Mouse (Mus musculus) CH12F3 (cell line): ENCODE results near the gene Apol6.

Experiments used
- in situ Hi-C: fragments of 300-500 bp; cut with MboI; formaldehyde crosslinking; loops from 2 replicates; pipeline ENCODE4 v1.14.3; 2020; ENCODE audit warnings: low sequenced_read_pairs

The Apol6 gene

GRCm38 (mm10) chr15:77068439-77068861 lies 23.9 kb downstream of the Apol6 start:
- in situ Hi-C loops = no loop called here

- in situ Hi-C loops = no loop called here
Measured at GRCm38 (mm10) chr15:77069019-77069418, 24.5 kb downstream of the Apol6 start.

- in situ Hi-C loops = no loop called here
Measured at GRCm38 (mm10) chr15:77070745-77071268, 26.3 kb downstream of the Apol6 start.

GRCm38 (mm10) chr15:77071501-77071900 lies 27.0 kb downstream of the Apol6 start:
- in situ Hi-C loops = no loop called here

- in situ Hi-C loops = no loop called here
Measured at GRCm38 (mm10) chr15:77072556-77073163, 28.1 kb downstream of the Apol6 start.

GRCm38 (mm10) chr15:77076523-77076922 lies 32.0 kb downstream of the Apol6 start:
- in situ Hi-C loops = no loop called here

- in situ Hi-C loops = no loop called here
Measured at GRCm38 (mm10) chr15:77077906-77078305, 33.4 kb downstream of the Apol6 start.

GRCm38 (mm10) chr15:77078786-77079185 lies 34.3 kb downstream of the Apol6 start:
- in situ Hi-C loops = no loop called here

- in situ Hi-C loops = no loop called here
Measured at GRCm38 (mm10) chr15:77079256-77079822, 34.8 kb downstream of the Apol6 start.

GRCm38 (mm10) chr15:77079890-77080361 lies 35.4 kb downstream of the Apol6 start:
- in situ Hi-C loops = no loop called here

GRCm38 (mm10) chr15:77080684-77081254 lies 36.2 kb downstream of the Apol6 start:
- in situ Hi-C loops = no loop called here

GRCm38 (mm10) chr15:77081454-77081853 lies 36.9 kb downstream of the Apol6 start:
- in situ Hi-C loops = no loop called here

GRCm38 (mm10) chr15:77085818-77086217 lies 41.3 kb downstream of the Apol6 start:
- in situ Hi-C loops = no loop called here

GRCm38 (mm10) chr15:77086488-77086887 lies 42.0 kb downstream of the Apol6 start:
- in situ Hi-C loops = no loop called here

- in situ Hi-C loops = no loop called here
Measured at GRCm38 (mm10) chr15:77089249-77089648, 44.7 kb downstream of the Apol6 start.

GRCm38 (mm10) chr15:77090531-77090930 lies 46.0 kb downstream of the Apol6 start:
- in situ Hi-C loops = no loop called here

GRCm38 (mm10) chr15:77091394-77091793 lies 46.9 kb downstream of the Apol6 start:
- in situ Hi-C loops = no loop called here

GRCm38 (mm10) chr15:77094431-77094830 lies 49.9 kb downstream of the Apol6 start:
- in situ Hi-C loops = no loop called here

GRCm38 (mm10) chr15:77095216-77095615 lies 50.7 kb downstream of the Apol6 start:
- in situ Hi-C loops = no loop called here

GRCm38 (mm10) chr15:77097358-77097757 lies 52.8 kb downstream of the Apol6 start:
- in situ Hi-C loops = no loop called here

- in situ Hi-C loops = no loop called here
Measured at GRCm38 (mm10) chr15:77099756-77100155, 55.2 kb downstream of the Apol6 start.

- in situ Hi-C loops = no loop called here
Measured at GRCm38 (mm10) chr15:77102685-77103084, 58.2 kb downstream of the Apol6 start.
